Mouse (Mus musculus) midbrain, postnatal 0 days (tissue): ENCODE measurements at regions not wholly inside any gene's neighbourhood (a gene's known extent, or its start where the extent isn't known, plus 50 kb on each side); places are given as distances from the start of the nearest gene placed in this dataset.
A peak's percentile ranks its signal among the peaks of the same experiment; 100 is the strongest.

Experiments used
- ATAC-seq: fragments of 200-750 bp; cut with Nextera tagmentation; 2 replicates; pipeline ENCODE4 v1.8.0; 2017; ENCODE audit warnings: moderate number of reproducible peaks, mild to moderate bottlenecking, moderate TSS enrichment, moderate library complexity; ENCODE audit not compliant: low FRiP score
- DNase-seq: peaks from one replicate; pipeline ENCODE4 v3.0.0-alpha.2; 2015; ENCODE audit warnings: low spot score
- H3K27ac ChIP-seq: fragments of 300-500 bp; sonication (generic); 2 replicates; pipeline ENCODE4 v1.5.1; 2014; ENCODE audit warnings: low read depth, mild to moderate bottlenecking, low read length, mixed read lengths
- H3K27me3 ChIP-seq: fragments of 300-500 bp; sonication (generic); 2 replicates; pipeline ENCODE4 v1.6.1; 2014; ENCODE audit warnings: low read length, control low read depth, mixed read lengths; ENCODE audit not compliant: insufficient read depth
- H3K36me3 ChIP-seq: fragments of 300-500 bp; sonication (generic); 2 replicates; pipeline ENCODE4 v1.6.1; 2014; ENCODE audit warnings: low read length, control low read depth, mixed read lengths; ENCODE audit not compliant: insufficient read depth
- H3K4me1 ChIP-seq: fragments of 300-500 bp; sonication (generic); 2 replicates; pipeline ENCODE4 v1.6.1; 2014; ENCODE audit warnings: mild to moderate bottlenecking, control low read depth, antibody characterized with exemption, low read length, mixed read lengths; ENCODE audit not compliant: insufficient read depth
- H3K4me2 ChIP-seq: fragments of 300-500 bp; sonication (generic); 2 replicates; pipeline ENCODE4 v1.6.1; 2014; ENCODE audit warnings: low read depth, mild to moderate bottlenecking, low read length, mixed read lengths; ENCODE audit not compliant: poor library complexity, severe bottlenecking
- H3K4me3 ChIP-seq: fragments of 300-500 bp; sonication (generic); 2 replicates; pipeline ENCODE4 v1.5.1; 2014; ENCODE audit warnings: low read depth, mild to moderate bottlenecking, low read length, moderate library complexity
- H3K9ac ChIP-seq: fragments of 300-500 bp; sonication (generic); replicated peaks from 2 replicates; pipeline ENCODE4 v1.6.1; 2014; ENCODE audit warnings: mild to moderate bottlenecking, low read length, moderate library complexity, mixed read lengths; ENCODE audit not compliant: poor library complexity, severe bottlenecking
- H3K9me3 ChIP-seq: fragments of 300-500 bp; sonication (generic); 2 replicates; pipeline ENCODE4 v1.6.1; 2016; ENCODE audit warnings: low read length, control low read depth
- CTCF ChIP-seq: IDR thresholded peaks from 2 replicates; pipeline ENCODE4 v1.5.1; 2016; ENCODE audit warnings: antibody characterized with exemption, mild to moderate bottlenecking
- WGBS: fragments of 180-500 bp; shearing (Covaris S2); extraction: QIAGEN DNeasy Blood & Tissue Kit; methylation state at CpG from one replicate; pipeline ENCODE4 v1.1.7; 2014; 5-methylcytosine and 5-hydroxymethylcytosine counted together

DNA sequence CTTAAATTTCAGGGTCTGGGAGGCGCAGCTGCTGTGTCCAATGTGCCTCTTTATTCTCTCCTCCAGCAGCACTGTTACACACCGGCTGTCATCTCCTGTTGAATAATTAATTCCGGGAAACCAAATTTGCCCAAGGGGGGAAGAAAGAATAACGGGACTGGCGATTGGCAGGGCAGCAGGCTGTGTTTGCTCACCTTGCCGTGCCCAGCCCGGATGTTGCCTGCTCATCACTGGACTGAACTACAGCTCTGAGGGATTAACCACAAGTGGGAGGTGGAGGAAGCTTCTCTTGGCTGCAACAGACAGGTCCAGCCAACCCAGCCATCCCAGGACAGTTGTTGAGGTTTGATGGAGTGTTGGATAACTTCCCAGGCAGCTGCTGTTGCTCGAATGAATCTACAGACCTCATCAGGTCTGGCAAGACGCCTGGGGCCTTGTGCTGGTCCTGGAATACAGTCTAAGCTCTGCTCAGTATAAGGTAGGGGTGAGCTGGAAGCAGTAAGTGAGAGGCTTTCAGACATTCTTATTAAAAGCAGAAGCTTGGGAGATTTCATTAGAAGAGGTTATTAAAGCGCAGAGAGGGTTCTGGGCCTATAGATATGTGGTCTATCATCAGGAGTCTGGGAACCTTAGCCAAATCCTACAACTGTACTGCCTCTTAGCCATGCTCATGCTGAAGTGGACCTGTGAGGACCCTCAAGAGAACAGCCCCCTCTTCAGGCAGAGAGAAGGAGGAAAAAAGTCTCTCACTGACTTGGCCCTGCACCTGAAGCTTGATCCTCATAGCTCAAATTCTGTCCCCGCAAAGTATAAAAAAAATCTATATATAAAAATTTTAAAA, 291.8 kb downstream of the Il20rb start:
- ATAC-seq (no peak), DNase-seq (peak; percentile 75)
- H3K4me2 ChIP-seq: no peak overlapping the region
- H3K36me3 ChIP-seq: no peaks in the 10 kb centered on the region
- TF ChIP-seq CTCF: peak; percentile 25
- no peaks in the 10 kb centered on the region for H3K9me3 ChIP-seq
- H3K4me3 ChIP-seq: no peak overlapping the region
- H3K9ac ChIP-seq: no peak overlapping the region
- 45% methylated on average over 11 of the region's 11 CpGs for WGBS
- H3K27me3 ChIP-seq: no peaks in the 10 kb centered on the region
- H3K27ac ChIP-seq: no peak overlapping the region
- peaks cover 5% of the 10 kb centered on the region; the same call in 1 of the 2 replicates for H3K4me1 ChIP-seq

DNA sequence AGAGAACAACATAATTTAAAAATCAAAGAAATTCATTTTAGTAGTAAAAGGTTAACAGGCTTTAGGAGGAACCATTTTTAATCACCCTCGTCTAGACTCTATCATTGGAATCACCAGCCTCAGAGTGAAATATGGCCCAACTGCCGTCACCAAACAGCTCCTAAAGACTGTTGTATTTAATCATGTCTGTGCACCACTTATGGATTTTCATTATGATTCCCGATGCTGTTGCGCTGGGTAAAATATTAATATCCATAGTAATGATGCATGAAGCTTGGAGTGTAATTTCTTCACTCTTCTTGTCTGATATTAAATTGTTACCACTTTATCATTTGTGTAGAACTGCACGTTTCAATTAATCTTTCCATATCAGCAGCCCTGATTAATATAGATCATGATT, 292.4 kb downstream of the Il20rb start:
- no peaks in the 10 kb centered on the region for H3K36me3 ChIP-seq
- peak; percentile 12 for DNase-seq
- no peaks in the 10 kb centered on the region for H3K9me3 ChIP-seq
- peaks cover 5% of the 10 kb centered on the region; the same call in 1 of the 2 replicates for H3K4me1 ChIP-seq
- 56% methylated on average over 5 of the region's 5 CpGs for WGBS
- H3K4me2 ChIP-seq: no peak overlapping the region
- no peak overlapping the region for H3K4me3 ChIP-seq
- no peak overlapping the region for H3K27ac ChIP-seq
- ATAC-seq: no peak
- TF ChIP-seq CTCF: no peak
- no peaks in the 10 kb centered on the region for H3K27me3 ChIP-seq
- no peak overlapping the region for H3K9ac ChIP-seq

DNA sequence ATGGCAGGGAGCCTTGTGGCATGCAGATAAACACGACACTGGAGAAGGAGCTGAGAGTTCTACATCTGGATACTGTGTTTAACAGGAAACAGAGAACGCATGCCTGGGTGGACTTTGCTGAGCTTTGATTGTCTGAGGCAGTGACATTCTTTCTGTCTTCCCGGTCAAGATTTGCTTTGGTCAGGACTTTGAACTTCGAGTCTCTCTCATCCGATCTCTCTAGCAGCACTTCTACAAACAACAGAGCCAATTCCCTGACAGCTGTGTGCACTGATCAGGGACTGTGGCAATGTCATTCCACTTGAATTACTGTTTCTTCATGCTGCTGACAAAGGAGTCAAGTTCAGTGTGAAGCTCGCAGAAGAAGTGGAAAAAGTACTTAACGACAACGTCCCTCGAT, 302.5 kb downstream of the Il20rb start:
- Histone ChIP-seq H3K9ac (no peak overlapping the region), H3K4me1 (no peaks in the 10 kb centered on the region), H3K4me2 (no peak overlapping the region), H3K27ac (no peak overlapping the region), H3K27me3 (no peaks in the 10 kb centered on the region), H3K36me3 (no peaks in the 10 kb centered on the region), H3K9me3 (no peaks in the 10 kb centered on the region), H3K4me3 (no peak overlapping the region)
- DNase-seq: no peak
- TF ChIP-seq CTCF: no peak
- no peak for ATAC-seq
- 61% methylated on average over 9 of the region's 9 CpGs for whole genome bisulfite sequencing

DNA sequence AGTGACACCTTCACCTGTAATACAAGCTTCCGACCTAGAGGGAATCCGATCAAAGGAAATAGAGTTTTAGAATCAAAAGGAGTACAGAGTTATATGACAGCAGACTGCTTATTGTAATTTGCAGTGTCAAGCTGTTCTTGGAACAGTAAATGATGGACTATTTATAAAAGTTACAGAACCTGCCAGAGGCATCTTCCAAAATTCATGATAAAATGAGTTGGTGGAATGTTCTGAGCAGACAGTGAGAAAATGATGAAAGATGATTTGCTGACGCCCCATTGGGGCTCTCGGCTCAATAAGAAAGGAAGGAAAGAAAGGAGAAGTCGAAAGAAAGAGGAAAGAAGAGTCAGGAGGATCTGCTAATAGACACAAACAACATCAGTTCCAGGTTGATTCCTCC, 300.3 kb upstream of the Sox14 start:
- Histone ChIP-seq H3K27ac (no peak overlapping the region), H3K9me3 (no peaks in the 10 kb centered on the region), H3K36me3 (no peaks in the 10 kb centered on the region), H3K4me2 (no peak overlapping the region), H3K4me1 (no peaks in the 10 kb centered on the region), H3K4me3 (no peak overlapping the region), H3K9ac (no peak overlapping the region), H3K27me3 (no peaks in the 10 kb centered on the region)
- DNase-seq (no peak), ATAC-seq (no peak)
- WGBS: 85% methylated on average over 5 of the region's 5 CpGs
- TF ChIP-seq CTCF: no peak

DNA sequence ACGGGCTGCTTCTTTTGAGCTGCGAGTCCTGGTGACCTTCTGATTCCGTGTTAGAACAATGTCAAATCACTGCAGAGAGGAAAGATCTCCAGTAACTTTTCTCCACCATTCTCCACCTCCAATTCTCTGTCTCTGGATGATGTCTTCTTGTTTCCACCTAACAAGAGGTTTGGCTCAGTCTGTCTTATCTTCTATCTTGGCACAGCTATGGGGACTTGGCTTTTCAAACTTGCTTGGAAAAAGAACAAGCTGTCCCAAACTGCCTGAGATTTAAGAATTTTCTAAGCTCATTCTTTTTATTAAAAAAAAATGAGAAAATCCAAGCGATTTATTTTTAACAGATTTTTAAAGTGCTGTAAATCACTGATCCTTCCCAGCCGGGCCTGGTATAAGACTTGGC, 290.3 kb upstream of the Sox14 start:
- no peak overlapping the region for H3K9ac ChIP-seq
- 85% methylated on average over 5 of the region's 5 CpGs for WGBS
- H3K4me3 ChIP-seq: no peak overlapping the region
- no peaks in the 10 kb centered on the region for H3K27me3 ChIP-seq
- no peak for DNase-seq
- H3K4me1 ChIP-seq: no peaks in the 10 kb centered on the region
- no peak overlapping the region for H3K27ac ChIP-seq
- no peak for TF ChIP-seq CTCF
- no peaks in the 10 kb centered on the region for H3K36me3 ChIP-seq
- H3K9me3 ChIP-seq: no peaks in the 10 kb centered on the region
- ATAC-seq: no peak
- no peak overlapping the region for H3K4me2 ChIP-seq

DNA sequence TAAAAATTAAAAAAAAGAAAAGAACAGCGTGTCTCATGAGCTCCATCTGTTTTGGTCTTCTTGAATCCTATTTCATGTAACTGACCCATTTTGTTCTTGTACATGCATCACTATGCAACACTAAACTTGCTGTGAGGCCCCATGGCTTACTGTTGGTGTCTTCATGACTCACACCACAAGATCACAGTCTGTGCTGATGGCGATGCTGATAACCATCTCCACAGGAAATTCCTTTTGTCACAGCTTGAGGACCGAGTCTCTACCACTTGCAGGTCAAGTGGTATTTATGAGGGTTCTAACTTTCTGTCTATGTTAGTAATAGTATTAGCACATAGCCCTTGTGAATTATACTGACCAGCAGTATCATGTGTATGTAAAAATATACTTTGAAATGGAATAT, 286.0 kb upstream of the Sox14 start:
- TF ChIP-seq CTCF: no peak
- H3K4me1 ChIP-seq: no peaks in the 10 kb centered on the region
- no peak overlapping the region for H3K4me3 ChIP-seq
- H3K4me2 ChIP-seq: no peak overlapping the region
- H3K9me3 ChIP-seq: no peaks in the 10 kb centered on the region
- H3K36me3 ChIP-seq: no peaks in the 10 kb centered on the region
- WGBS: 78% methylated on average over 3 of the region's 3 CpGs
- H3K9ac ChIP-seq: no peak overlapping the region
- no peak for ATAC-seq
- H3K27ac ChIP-seq: no peak overlapping the region
- no peaks in the 10 kb centered on the region for H3K27me3 ChIP-seq
- no peak for DNase-seq
